Mouse (Mus musculus) layer of hippocampus, adult 18-20 months (tissue): ENCODE data around the gene Mex3a. TPM values are rescaled to one million over a fixed set of nuclear protein-coding genes. Genes with fewer than 3 reads are reported as not detected.
A peak's percentile ranks its signal among the peaks of the same experiment; 100 is the strongest.

Experiments
- DNase-seq, 2 experiments: peaks; one replicate each; pipeline ENCODE4 v3.0.0; 2022; ENCODE audit warnings: low spot score in 2 of 2
- total RNA-seq, 2 experiments: library from RNA; stranded (reverse); gene quantifications; 2 replicates each; pipeline ENCODE4 v1.2.3; 2021

Mex3a gene
- total RNA-seq, 2 experiments from 2014 or later = 2.0 to 2.2 TPM

GRCm38 (mm10) chr3:88542486-88542885 is 10.3 kb downstream of the Mex3a start:
- DNase-seq = no peak

GRCm38 (mm10) chr3:88543174-88543573 is 11.0 kb downstream of the Mex3a start:
- DNase-seq = no peak

GRCm38 (mm10) chr3:88543651-88544410 is 11.6 kb downstream of the Mex3a start:
- DNase-seq = no peak

- DNase-seq = no peak
These were observed 12.3 kb downstream of the Mex3a start for GRCm38 (mm10) chr3:88544514-88544913.

- no peak for DNase-seq
These were observed 12.9 kb downstream of the Mex3a start for GRCm38 (mm10) chr3:88544955-88545591.

- no peak for DNase-seq
These were observed 14.7 kb downstream of the Mex3a start for GRCm38 (mm10) chr3:88546674-88547418.

GRCm38 (mm10) chr3:88548180-88548917 is 16.2 kb downstream of the Mex3a start, which contains the start of gene Rab25:
TSS of gene Rab25 (minus strand) at chr3:88548300.
- no peak for DNase-seq

- DNase-seq = no peak
These were observed 19.4 kb downstream of the Mex3a start for GRCm38 (mm10) chr3:88551586-88551985.

GRCm38 (mm10) chr3:88552082-88552645 is 20.0 kb downstream of the Mex3a start:
- DNase-seq = no peak

GRCm38 (mm10) chr3:88552676-88553524 is 20.7 kb downstream of the Mex3a start, which contains the start of gene Lamtor2:
TSS of gene Lamtor2 (minus strand) at chr3:88553074.
- DNase-seq = peak; percentile 97 to 99

- DNase-seq = peak; percentile 79 to 91
These were observed 21.3 kb downstream of the Mex3a start, which contains the start of gene Ubqln4 for GRCm38 (mm10) chr3:88553525-88553879. TSS of gene Ubqln4 (plus strand) at chr3:88553758.

GRCm38 (mm10) chr3:88553880-88554586 is 21.8 kb downstream of the Mex3a start:
- DNase-seq = peak in 1 of 2 experiments; percentile 59

GRCm38 (mm10) chr3:88555069-88555605 is 22.9 kb downstream of the Mex3a start:
- DNase-seq = no peak

GRCm38 (mm10) chr3:88555731-88556130 is 23.5 kb downstream of the Mex3a start:
- DNase-seq = no peak

GRCm38 (mm10) chr3:88556616-88557015 is 24.4 kb downstream of the Mex3a start:
- DNase-seq = no peak

- DNase-seq = no peak
These were observed 27.4 kb downstream of the Mex3a start for GRCm38 (mm10) chr3:88559596-88559995.

- no peak for DNase-seq
These were observed 29.8 kb downstream of the Mex3a start for GRCm38 (mm10) chr3:88561989-88562388.

- DNase-seq = no peak
These were observed 31.2 kb downstream of the Mex3a start for GRCm38 (mm10) chr3:88563442-88563841.

GRCm38 (mm10) chr3:88563966-88564365 is 31.8 kb downstream of the Mex3a start:
- DNase-seq = no peak
